Mouse (Mus musculus): ENCODE measurements at regions not wholly inside any gene's neighbourhood (a gene's known extent, or its start where the extent isn't known, plus 50 kb on each side); places are given as distances from the start of the nearest gene placed in this dataset.
"Not testable (repeated sequence)": the region's sequence is repeated elsewhere in the genome, so short reads cannot be mapped to it uniquely, and the experiment has no call there.

DNA sequence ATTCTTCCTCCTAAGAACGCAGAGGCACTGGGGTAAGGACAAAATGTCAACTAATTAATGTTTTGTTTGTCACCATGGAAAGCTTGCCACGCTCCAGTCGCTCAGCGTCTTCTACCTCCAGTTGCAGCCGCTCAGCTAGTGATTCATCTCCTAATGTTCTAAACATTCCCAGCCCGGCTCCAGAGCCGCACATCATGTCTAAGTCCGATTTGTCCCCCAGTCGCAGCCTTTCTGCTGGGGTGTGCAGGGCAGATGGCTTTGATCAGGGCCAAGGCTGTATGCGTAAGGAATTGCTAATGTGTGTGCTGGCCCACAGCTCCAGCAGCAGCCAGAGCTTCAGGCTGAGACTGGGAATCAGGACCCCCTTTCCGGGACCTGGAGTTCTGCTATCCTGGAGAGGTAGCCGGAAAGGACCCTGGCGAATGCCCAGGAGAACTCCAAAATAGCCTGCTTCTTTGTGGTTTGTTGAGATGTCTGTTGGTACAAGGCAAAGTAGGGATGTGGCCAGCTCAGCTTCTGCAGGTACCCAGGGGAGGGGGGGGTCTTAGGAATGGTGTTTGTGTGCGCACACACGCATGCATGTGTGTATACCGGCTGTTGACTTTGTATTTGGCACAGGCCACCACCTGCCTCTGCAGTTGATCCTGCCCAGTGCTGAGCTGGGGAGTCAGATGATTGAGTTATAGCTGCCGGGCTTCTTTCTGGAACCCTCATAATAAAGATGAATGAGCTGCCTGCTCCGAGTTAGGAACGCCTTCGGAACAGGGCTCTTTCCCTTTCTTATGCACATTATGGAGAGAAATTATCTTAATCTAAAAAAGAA, 143.0 kb upstream of the Kcng1 start:
- H3K4me2 ChIP-seq (replicated peaks) = no peak overlapping the region
- ATAC-seq (ENCODE audit: low FRiP score, low read depth) = no peak
- no peak overlapping the region for H3K27ac ChIP-seq (replicated peaks)
- peaks cover 3% of the 10 kb centered on the region for H3K27me3 ChIP-seq
- 71% methylated on average over 20 of the region's 20 CpGs for WGBS
- no peak overlapping the region for H3K9ac ChIP-seq (replicated peaks)
- H3K4me1 ChIP-seq = no peaks in the 10 kb centered on the region
- H3K9me3 ChIP-seq = peaks cover 7% of the 10 kb centered on the region; the same call in 1 of the 2 replicates
- H3K36me3 ChIP-seq = no peaks in the 10 kb centered on the region
- H3K4me3 ChIP-seq = no peak overlapping the region

DNA sequence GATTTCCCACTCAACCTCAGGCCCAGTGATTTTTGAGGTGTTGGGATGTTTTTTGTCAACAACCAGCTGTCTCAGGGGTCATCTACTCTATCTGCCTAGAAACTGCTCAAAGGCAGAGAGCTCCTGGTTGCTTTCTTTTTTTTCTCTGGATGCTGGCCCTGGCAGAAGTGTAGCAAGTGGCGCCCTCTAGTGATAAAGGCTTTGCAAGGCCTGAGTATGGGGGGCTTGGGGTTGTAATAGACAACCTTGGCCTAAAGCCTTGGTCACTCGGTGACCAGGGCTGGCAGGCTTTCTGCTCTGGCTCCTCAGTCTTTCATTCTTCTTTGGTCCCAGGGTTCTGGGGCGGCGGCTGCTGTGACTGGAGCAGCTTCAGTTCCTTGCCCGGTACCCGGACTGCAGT, 142.0 kb upstream of the Kcng1 start:
- Histone ChIP-seq H3K27ac (replicated peaks) (no peak overlapping the region), H3K36me3 (no peaks in the 10 kb centered on the region), H3K9me3 (peaks cover 7% of the 10 kb centered on the region; the same call in 1 of the 2 replicates), H3K27me3 (peaks cover 3% of the 10 kb centered on the region), H3K4me2 (replicated peaks) (no peak overlapping the region), H3K4me3 (no peak overlapping the region), H3K9ac (replicated peaks) (no peak overlapping the region), H3K4me1 (no peaks in the 10 kb centered on the region)
- no peak for ATAC-seq (ENCODE audit: low FRiP score, low read depth)
- 64% methylated on average over 6 of the region's 6 CpGs for WGBS

DNA sequence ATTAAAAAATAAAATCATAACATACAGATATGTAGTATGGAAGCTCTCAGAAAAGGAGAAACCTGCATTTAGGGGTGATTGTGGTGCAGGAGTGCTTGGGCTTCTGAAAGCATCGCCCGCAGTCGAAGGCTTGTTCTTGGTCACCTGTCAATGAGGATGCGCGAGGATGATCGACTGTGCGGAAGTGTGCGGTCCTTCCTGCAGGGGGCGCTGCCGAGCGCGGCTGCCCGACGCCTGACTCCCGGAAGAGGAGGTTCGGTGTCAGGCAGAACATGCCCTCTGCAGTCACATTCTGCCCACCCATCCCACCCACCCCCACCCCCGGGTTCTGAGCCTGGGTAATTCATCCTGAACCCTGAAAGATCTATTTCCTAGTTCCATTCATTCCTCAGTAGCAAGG, 133.6 kb upstream of the Kcng1 start:
- Histone ChIP-seq H3K9ac (replicated peaks) (no peak overlapping the region), H3K4me1 (no peaks in the 10 kb centered on the region), H3K4me3 (no peak overlapping the region), H3K4me2 (replicated peaks) (no peak overlapping the region), H3K9me3 (peaks cover 5% of the 10 kb centered on the region; the same call in 1 of the 2 replicates), H3K36me3 (no peaks in the 10 kb centered on the region), H3K27me3 (no peaks in the 10 kb centered on the region), H3K27ac (replicated peaks) (no peak overlapping the region)
- WGBS = 32% methylated on average over 17 of the region's 17 CpGs
- ATAC-seq (ENCODE audit: low FRiP score, low read depth) = no peak

DNA sequence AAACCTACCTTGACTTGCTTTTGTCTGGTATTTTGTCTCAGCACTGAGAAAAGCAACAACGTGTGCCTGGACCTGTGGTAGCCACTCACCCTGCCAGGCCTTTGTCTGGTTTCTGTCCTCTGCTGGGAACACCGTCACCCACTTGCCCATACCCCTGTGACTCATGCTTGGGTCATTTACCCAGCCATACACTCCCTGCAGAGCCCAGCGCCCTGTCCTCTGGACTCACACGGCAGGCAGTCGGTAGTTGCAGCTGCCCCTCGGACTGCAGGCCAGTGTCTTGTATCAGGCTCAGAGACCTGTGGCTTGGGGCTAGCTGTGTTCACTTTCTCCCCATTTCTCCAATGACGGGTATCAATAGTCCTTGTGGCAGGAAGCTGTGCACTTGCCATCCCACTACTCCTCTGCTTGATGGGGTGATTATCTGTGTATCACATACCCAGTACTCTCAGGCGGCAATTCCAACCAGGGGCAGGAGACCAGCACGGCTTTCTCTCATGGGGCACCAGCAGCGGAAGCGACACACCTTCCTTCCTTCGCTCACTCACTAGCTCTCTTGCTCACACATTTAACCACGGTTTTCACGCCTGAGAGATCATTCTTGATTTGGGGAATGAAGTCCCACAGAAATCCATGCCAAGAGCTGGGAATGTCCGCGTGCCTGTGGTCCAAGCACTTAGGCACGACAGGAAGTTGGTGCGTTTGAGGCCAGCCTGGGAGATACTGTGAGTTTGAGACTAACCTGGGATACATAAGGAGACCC, 132.8 kb upstream of the Kcng1 start:
- no peak for ATAC-seq (ENCODE audit: low FRiP score, low read depth)
- H3K36me3 ChIP-seq = no peaks in the 10 kb centered on the region
- H3K27ac ChIP-seq (replicated peaks) = no peak overlapping the region
- no peak overlapping the region for H3K4me3 ChIP-seq
- no peaks in the 10 kb centered on the region for H3K27me3 ChIP-seq
- no peak overlapping the region for H3K9ac ChIP-seq (replicated peaks)
- no peaks in the 10 kb centered on the region for H3K9me3 ChIP-seq
- H3K4me1 ChIP-seq = no peaks in the 10 kb centered on the region
- H3K4me2 ChIP-seq (replicated peaks) = no peak overlapping the region
- 87% methylated on average over 18 of the region's 18 CpGs for WGBS

DNA sequence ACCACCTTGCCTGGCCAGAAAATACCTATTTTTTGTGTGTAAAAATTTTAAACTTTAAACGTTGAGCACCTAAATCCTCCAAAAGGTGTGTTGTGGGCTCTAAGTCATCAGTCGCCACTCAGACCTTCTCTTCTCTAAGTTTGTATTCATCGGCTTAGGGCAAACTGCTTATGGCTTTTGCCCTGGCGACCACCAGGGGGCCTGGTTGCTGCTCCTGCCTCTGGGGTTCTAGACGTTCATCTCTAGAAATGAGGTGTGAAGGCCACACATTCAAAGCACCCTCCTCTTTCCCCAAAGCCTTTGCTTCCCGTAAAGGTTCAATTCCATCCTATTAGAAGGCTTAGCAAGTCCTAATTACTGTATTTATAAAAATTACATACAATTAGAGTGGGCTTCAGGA, 131.3 kb upstream of the Kcng1 start:
- no peaks in the 10 kb centered on the region for H3K9me3 ChIP-seq
- no peak overlapping the region for H3K4me2 ChIP-seq (replicated peaks)
- no peak overlapping the region for H3K9ac ChIP-seq (replicated peaks)
- no peaks in the 10 kb centered on the region for H3K4me1 ChIP-seq
- H3K36me3 ChIP-seq = no peaks in the 10 kb centered on the region
- H3K27ac ChIP-seq (replicated peaks) = no peak overlapping the region
- H3K4me3 ChIP-seq = no peak overlapping the region
- WGBS = 54% methylated on average over 6 of the region's 6 CpGs
- no peak for ATAC-seq (ENCODE audit: low FRiP score, low read depth)
- no peaks in the 10 kb centered on the region for H3K27me3 ChIP-seq

DNA sequence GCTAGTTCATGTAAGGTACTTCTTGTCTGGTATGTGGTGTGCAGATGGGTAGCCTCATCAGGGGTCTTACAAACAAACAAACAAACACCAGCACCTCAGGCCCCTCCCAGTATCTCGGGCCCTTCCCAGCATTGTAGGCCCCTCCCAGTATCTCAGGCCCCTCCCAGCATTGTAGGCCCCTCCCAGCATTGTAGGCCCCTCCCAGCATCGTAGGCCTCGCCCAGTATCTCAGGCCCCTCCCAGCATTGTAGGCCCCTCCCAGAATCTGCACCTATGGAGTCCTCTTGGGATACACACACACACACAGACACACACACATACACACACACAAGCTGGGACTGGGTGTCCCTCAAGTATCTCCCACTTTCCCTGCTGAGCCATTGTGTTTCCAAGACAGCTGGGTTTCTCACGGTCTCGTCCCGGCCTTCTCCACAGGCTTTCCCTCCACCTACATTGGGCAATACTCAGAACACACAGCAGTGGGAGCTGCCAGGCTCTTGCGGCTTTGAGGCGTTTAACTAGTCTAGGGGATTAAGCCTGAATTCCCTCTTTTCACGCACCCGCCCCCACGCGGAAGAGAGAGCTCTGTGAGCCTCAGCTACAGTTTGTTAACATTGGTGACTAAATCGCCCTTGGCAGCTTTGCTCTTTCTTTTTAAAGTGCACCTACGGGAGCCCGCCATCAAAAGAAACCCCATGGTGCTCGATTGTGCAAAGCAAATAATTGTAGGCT, 121.4 kb upstream of the Kcng1 start:
- H3K4me2 ChIP-seq (replicated peaks) = no peak overlapping the region
- 0 out of 2 replicates have a peak overlapping the region, but pooled peaks have one; percentile 25 for H3K27ac ChIP-seq (replicated peaks)
- WGBS = 34% methylated on average over 16 of the region's 16 CpGs
- no peaks in the 10 kb centered on the region for H3K9me3 ChIP-seq
- no peak overlapping the region for H3K9ac ChIP-seq (replicated peaks)
- H3K27me3 ChIP-seq = no peaks in the 10 kb centered on the region
- no peak overlapping the region for H3K4me3 ChIP-seq
- ATAC-seq (ENCODE audit: low FRiP score, low read depth) = peak; percentile 27; the same call in 1 of the 2 replicates
- no peaks in the 10 kb centered on the region for H3K36me3 ChIP-seq
- peaks cover 15% of the 10 kb centered on the region for H3K4me1 ChIP-seq

DNA sequence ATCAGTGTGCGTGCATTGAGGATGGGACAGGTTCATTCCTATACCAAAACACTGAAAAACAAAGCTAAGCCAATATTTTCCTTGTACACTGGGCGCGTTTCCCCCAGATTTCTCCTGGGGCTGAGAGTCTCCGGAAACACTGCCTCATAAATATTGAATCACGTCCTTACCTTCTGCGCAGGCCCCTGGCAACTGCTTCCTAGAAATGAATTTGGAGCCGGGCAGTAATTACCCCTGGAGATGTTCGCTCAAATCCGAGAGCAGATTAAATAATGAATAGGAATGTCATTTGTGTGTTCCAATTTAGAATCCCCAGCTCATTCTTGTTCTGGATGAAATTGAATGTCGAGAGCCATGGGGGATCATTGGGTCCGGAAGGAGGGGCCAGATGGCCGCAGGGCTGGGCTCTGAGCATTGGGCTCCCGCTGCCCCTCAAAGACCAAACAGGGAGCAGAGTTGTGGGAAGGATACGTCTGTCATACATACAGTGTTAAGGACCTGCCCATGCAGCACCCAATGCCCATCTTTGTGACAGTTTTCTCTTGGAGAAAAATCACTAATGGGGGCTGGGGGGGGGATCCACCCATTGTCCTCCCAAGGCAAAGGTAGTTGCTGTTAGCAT, 117.7 kb upstream of the Kcng1 start:
- no peak overlapping the region for H3K4me3 ChIP-seq
- peaks cover 24% of the 10 kb centered on the region for H3K4me1 ChIP-seq
- no peaks in the 10 kb centered on the region for H3K9me3 ChIP-seq
- H3K9ac ChIP-seq (replicated peaks) = no peak overlapping the region; the same call in 1 of the 2 replicates
- 59% methylated on average over 14 of the region's 14 CpGs for WGBS
- H3K4me2 ChIP-seq (replicated peaks) = no peak overlapping the region
- H3K27me3 ChIP-seq = no peaks in the 10 kb centered on the region
- peak; percentile 62; the same call in 1 of the 2 replicates for ATAC-seq (ENCODE audit: low FRiP score, low read depth)
- H3K36me3 ChIP-seq = no peaks in the 10 kb centered on the region
- peak overlapping the region; percentile 77 for H3K27ac ChIP-seq (replicated peaks)

DNA sequence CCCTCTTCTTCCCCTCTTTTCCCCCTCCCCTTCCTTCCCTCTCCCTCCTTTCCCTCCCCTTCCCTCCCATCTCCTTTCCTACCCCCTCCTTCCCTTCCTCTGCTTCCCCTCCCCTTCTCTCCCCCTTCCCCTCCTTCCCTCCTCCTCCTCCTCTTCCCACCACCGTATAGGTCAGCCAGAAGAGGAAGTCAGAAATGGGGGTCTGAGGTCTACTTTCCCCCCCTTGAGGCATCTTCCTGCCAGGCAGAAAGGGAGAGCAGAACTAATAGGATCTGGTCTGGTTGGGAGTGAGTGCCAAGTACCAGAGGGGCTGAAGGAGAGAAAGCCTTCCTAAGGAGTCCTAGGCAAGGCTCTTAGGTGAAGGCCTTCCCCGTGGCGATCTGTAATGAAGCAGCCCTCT, 114.8 kb upstream of the Kcng1 start:
- Histone ChIP-seq H3K4me3 (no peak overlapping the region), H3K9me3 (no peaks in the 10 kb centered on the region), H3K4me2 (replicated peaks) (no peak overlapping the region), H3K27ac (replicated peaks) (no peak overlapping the region), H3K36me3 (no peaks in the 10 kb centered on the region), H3K4me1 (peaks cover 17% of the 10 kb centered on the region), H3K9ac (replicated peaks) (no peak overlapping the region), H3K27me3 (no peaks in the 10 kb centered on the region)
- no peak for ATAC-seq (ENCODE audit: low FRiP score, low read depth)
- 52% methylated on average over 3 of the region's 3 CpGs for WGBS

DNA sequence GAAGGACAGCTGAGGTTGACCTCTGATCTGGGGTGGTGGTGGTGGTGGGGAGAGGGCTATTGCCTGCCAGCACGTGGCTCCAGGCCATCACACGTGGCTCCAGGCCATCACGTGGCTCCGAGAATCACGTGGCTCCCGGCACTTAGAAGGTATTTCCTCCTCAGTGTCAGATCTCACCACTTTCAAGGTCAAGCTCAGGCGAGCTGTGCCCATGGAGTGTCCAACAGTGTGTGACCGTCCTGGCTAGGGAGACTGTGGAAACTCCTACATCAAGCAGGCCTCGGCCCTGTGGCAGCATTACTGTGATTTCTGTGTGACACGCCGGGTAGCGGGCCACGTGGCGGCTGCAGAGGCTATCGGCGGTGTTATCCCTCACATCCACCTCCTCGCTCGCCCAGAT, 111.8 kb upstream of the Kcng1 start:
- no peak overlapping the region for H3K9ac ChIP-seq (replicated peaks)
- H3K4me2 ChIP-seq (replicated peaks) = no peak overlapping the region
- H3K36me3 ChIP-seq = no peaks in the 10 kb centered on the region
- no peak overlapping the region for H3K4me3 ChIP-seq
- WGBS = 93% methylated on average over 18 of the region's 18 CpGs
- no peaks in the 10 kb centered on the region for H3K27me3 ChIP-seq
- peaks cover 9% of the 10 kb centered on the region for H3K4me1 ChIP-seq
- no peak overlapping the region for H3K27ac ChIP-seq (replicated peaks)
- ATAC-seq (ENCODE audit: low FRiP score, low read depth) = no peak
- no peaks in the 10 kb centered on the region for H3K9me3 ChIP-seq

DNA sequence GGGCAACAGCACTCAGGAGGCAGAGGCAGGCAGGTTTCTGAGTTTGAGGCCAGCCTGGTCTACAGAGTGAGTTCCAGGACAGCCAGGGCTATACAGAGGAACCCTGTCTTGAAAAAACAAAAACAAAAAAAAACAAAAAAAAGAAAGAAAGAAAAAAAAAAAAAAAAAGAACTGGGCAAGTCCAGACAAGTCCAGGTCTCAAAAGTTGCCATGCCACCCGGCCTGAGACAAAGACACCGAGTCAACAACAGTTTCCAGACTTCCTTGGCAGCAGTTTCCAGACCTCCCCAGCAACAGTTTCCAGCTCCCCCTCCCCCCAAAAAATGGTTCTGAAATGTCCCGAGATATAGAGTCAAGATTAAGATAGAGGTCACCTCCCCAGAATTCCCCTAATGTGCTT, 110.6 kb upstream of the Kcng1 start:
- not testable (repeated sequence) for H3K4me2 ChIP-seq (replicated peaks); H3K9ac ChIP-seq (replicated peaks); H3K4me3 ChIP-seq; H3K4me1 ChIP-seq; H3K36me3 ChIP-seq; H3K27ac ChIP-seq (replicated peaks); H3K9me3 ChIP-seq; ATAC-seq (ENCODE audit: low FRiP score, low read depth); H3K27me3 ChIP-seq
- WGBS = 88% methylated on average over 3 of the region's 3 CpGs

DNA sequence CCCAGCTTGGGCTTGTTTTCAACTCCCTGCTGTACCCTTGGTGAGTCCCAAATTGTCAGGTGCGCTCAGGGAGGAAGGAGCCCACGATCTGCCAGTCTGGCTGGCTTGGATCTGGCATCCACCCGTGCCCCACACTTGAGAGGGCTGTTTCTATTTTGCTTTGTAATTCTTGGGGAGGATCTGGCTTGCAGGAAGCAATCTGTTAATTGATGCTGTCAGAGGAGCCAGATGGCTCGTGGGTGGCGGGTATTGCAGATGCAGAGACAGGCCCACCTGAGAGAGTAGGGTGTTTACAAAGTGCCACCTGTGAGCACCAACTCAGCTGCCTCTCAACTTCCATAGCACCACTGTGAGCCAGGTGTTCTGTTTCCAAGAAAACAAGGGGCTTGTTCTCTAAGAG, 99.1 kb upstream of the Kcng1 start:
- Histone ChIP-seq H3K4me1 (no peaks in the 10 kb centered on the region), H3K4me2 (replicated peaks) (no peak overlapping the region), H3K36me3 (no peaks in the 10 kb centered on the region), H3K9me3 (no peaks in the 10 kb centered on the region; the same call in 1 of the 2 replicates), H3K9ac (replicated peaks) (no peak overlapping the region), H3K27me3 (no peaks in the 10 kb centered on the region), H3K4me3 (no peak overlapping the region), H3K27ac (replicated peaks) (no peak overlapping the region)
- no peak for ATAC-seq (ENCODE audit: low FRiP score, low read depth)
- WGBS = 83% methylated on average over 5 of the region's 5 CpGs

Data from midbrain, embryonic 12.5 days (tissue).